ENCODE assay signal across 8 mouse cellular contexts in the genomic region with DNA sequence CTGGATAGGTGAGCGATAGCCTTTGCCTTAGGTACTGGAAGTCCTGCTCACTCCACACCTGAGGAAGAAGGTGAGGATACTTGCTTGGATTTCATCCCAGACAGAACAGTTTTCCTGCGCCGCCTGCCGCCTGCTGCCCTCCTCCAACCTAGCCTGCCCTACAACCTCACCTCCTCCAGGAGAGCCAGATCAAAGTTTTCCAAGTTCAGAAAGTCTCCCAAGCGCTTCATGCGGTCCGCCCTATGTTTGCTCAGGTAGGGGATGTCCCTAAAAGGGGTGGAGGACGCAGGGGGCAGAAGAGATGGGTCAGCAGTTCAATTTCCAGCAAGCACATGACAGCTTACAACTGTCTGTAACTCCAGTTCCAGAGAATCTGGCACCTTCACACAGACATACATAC. TPM values are rescaled to one million over a fixed set of nuclear protein-coding genes. Genes with fewer than 3 reads are reported as not detected.
A peak's percentile ranks its signal among the peaks of the same experiment; 100 is the strongest.
DNase-seq lines count a peak whose midpoint lies in the region; ATAC-seq and TF ChIP-seq lines count a peak whose summit lies in the region.

No protein-coding gene starts in this region.

- peaks cover 49% of the 10 kb centered on the region for H3K36me3 ChIP-seq in E14TG2a.4 (ENCODE audit: insufficient read depth, low read length)
- peaks cover 5% of the 10 kb centered on the region for H3K36me3 ChIP-seq in embryonic facial prominence, embryonic 11.5 days (replicated peaks; ENCODE audit: control insufficient read depth, insufficient read depth, low read depth, low read length)
- peaks cover 3% of the 10 kb centered on the region for H3K36me3 ChIP-seq in liver, embryonic 16.5 days (ENCODE audit: control insufficient read depth, insufficient read depth)

- WGBS in embryonic facial prominence, embryonic 11.5 days: 25% methylated on average over 8 of the region's 8 CpGs
- 50% methylated on average over 8 of the region's 8 CpGs for WGBS in liver, embryonic 16.5 days (ENCODE audit: insufficient replicate concordance)

- H3K27ac ChIP-seq in embryonic facial prominence, embryonic 11.5 days (replicated peaks; ENCODE audit: low read depth, low read length): no peak overlapping the region
- no peak overlapping the region for H3K27ac ChIP-seq in liver, embryonic 16.5 days (ENCODE audit: low read length)

- H3K4me3 ChIP-seq in E14TG2a.4 (replicated peaks; ENCODE audit: low read length): peak overlapping the region; percentile 87
- H3K4me3 ChIP-seq in embryonic facial prominence, embryonic 11.5 days (ENCODE audit: low read depth, low read length): peak overlapping the region; percentile 66
- peak overlapping the region; percentile 69 for H3K4me3 ChIP-seq in liver, embryonic 16.5 days (ENCODE audit: low read depth, low read length)

- DNase-seq in embryonic facial prominence, embryonic 11.5 days (ENCODE audit: low spot score): no peak
- no peak for DNase-seq in ovary, postnatal 14 days (ENCODE audit: low spot score)
- no peak for DNase-seq in gastrocnemius, postnatal 10 days
- no peak for DNase-seq in urinary bladder, postnatal 10 days (ENCODE audit: low spot score)
- no peak for DNase-seq in left cerebral cortex, adult 18-20 months (ENCODE audit: low spot score in 2 of 2)

- peak overlapping the region; percentile 98 for H3K4me2 ChIP-seq in embryonic facial prominence, embryonic 11.5 days (ENCODE audit: low read depth, low read length)
- peak overlapping the region; percentile 99 for H3K4me2 ChIP-seq in liver, embryonic 16.5 days (ENCODE audit: low read depth, low read length)

- no peaks in the 10 kb centered on the region for H3K27me3 ChIP-seq in E14TG2a.4 (ENCODE audit: insufficient read depth, low read length)
- no peaks in the 10 kb centered on the region for H3K27me3 ChIP-seq in embryonic facial prominence, embryonic 11.5 days (ENCODE audit: control insufficient read depth, insufficient read depth, low read length)
- H3K27me3 ChIP-seq in liver, embryonic 16.5 days (ENCODE audit: control insufficient read depth, insufficient read depth, low read depth, low read length): peaks cover 7% of the 10 kb centered on the region

- ATAC-seq in embryonic facial prominence, embryonic 11.5 days (replicated peaks; ENCODE audit: insufficient number of reproducible peaks, low FRiP score, low TSS enrichment, low read depth): no peak
- peak; percentile 10 for ATAC-seq in inflammation-experienced regulatory T-cells, adult 6 months
- ATAC-seq in liver, embryonic 16.5 days (ENCODE audit: low read depth): peak; percentile 42; the same call in 1 of the 2 replicates

- peak overlapping the region; percentile 79 for H3K9ac ChIP-seq in embryonic facial prominence, embryonic 11.5 days (replicated peaks; ENCODE audit: low read length)
- H3K9ac ChIP-seq in liver, embryonic 16.5 days (ENCODE audit: low read depth, low read length): peak overlapping the region; percentile 65; the same call in 1 of the 2 replicates

- peaks cover 35% of the 10 kb centered on the region for H3K4me1 ChIP-seq in E14TG2a.4 (replicated peaks; ENCODE audit: low read depth, low read length)
- no peaks in the 10 kb centered on the region; the same call in 1 of the 2 replicates for H3K4me1 ChIP-seq in embryonic facial prominence, embryonic 11.5 days (ENCODE audit: control insufficient read depth, insufficient read depth, low read length)
- H3K4me1 ChIP-seq in liver, embryonic 16.5 days (ENCODE audit: control insufficient read depth, low read depth, low read length): peaks cover 8% of the 10 kb centered on the region

- no peak for TF ChIP-seq CTCF in E14TG2a.4 (conservative IDR thresholded peaks at IDR 0.05; ENCODE audit: low read length)

- no peaks in the 10 kb centered on the region for H3K9me3 ChIP-seq in E14TG2a.4 (ENCODE audit: low read length)
- no peaks in the 10 kb centered on the region for H3K9me3 ChIP-seq in embryonic facial prominence, embryonic 11.5 days (replicated peaks; ENCODE audit: control insufficient read depth, low read length)
- no peaks in the 10 kb centered on the region for H3K9me3 ChIP-seq in liver, embryonic 16.5 days (replicated peaks; ENCODE audit: control insufficient read depth, low read length)

RNA-seq across cellular contexts. Expression of a gene that starts 0.9 kb away (rescaled TPM):
- 51.4 and 58.5 TPM in 2 replicates for polyA plus RNA-seq in embryonic facial prominence, embryonic 11.5 days (2014; fragmentation: Nextera tagmentation; extraction: Ambion mirVana)
- 10 to 100 TPM; 19.3 to 29.5 (median 27.7) TPM for polyA plus RNA-seq in inflammation-experienced regulatory T-cells, adult 6 months (2017; shearing (Covaris generic))
- polyA plus RNA-seq in liver, embryonic 16.5 days (2015; fragmentation: Nextera tagmentation; extraction: Ambion mirVana): 13.5 and 14.6 TPM in 2 replicates
- total RNA-seq in gastrocnemius, postnatal 10 days (2021): 10 to 100 TPM; 12.8 to 14.3 TPM
- total RNA-seq in left cerebral cortex, adult 18-20 months (2021): 10 to 100 TPM; 15.0 to 16.9 TPM

RNA-seq across cellular contexts. Expression of a gene that starts 0.9 kb away (rescaled TPM):
- 0.32 and 0.86 TPM in 2 replicates for polyA plus RNA-seq in embryonic facial prominence, embryonic 11.5 days (2014; fragmentation: Nextera tagmentation; extraction: Ambion mirVana)
- polyA plus RNA-seq in inflammation-experienced regulatory T-cells, adult 6 months (2017; shearing (Covaris generic)): not detected
- polyA plus RNA-seq in liver, embryonic 16.5 days (2015; fragmentation: Nextera tagmentation; extraction: Ambion mirVana): not detected in 2 replicates
- not detected for total RNA-seq in gastrocnemius, postnatal 10 days (2021)
- 1 to 10 TPM; 4.4 to 5.7 TPM for total RNA-seq in left cerebral cortex, adult 18-20 months (2021)

RNA-seq across cellular contexts. Expression of a gene that starts 13.2 kb away (rescaled TPM):
- polyA plus RNA-seq in embryonic facial prominence, embryonic 11.5 days (2014; fragmentation: Nextera tagmentation; extraction: Ambion mirVana): 29.2 and 30.4 TPM in 2 replicates
- polyA plus RNA-seq in inflammation-experienced regulatory T-cells, adult 6 months (2017; shearing (Covaris generic)): 100 to 1,000 TPM in 2 of 3 experiments, 10 to 100 TPM in 1; 84.9 to 115 (median 101) TPM
- 5.3 and 5.4 TPM in 2 replicates for polyA plus RNA-seq in liver, embryonic 16.5 days (2015; fragmentation: Nextera tagmentation; extraction: Ambion mirVana)
- total RNA-seq in gastrocnemius, postnatal 10 days (2021): 10 to 100 TPM; 17.3 to 26.9 TPM
- 10 to 100 TPM; 25.1 to 25.5 TPM for total RNA-seq in left cerebral cortex, adult 18-20 months (2021)

RNA-seq across cellular contexts. Expression of a gene that starts 29.9 kb away (rescaled TPM):
- 199 and 211 TPM in 2 replicates for polyA plus RNA-seq in embryonic facial prominence, embryonic 11.5 days (2014; fragmentation: Nextera tagmentation; extraction: Ambion mirVana)
- polyA plus RNA-seq in inflammation-experienced regulatory T-cells, adult 6 months (2017; shearing (Covaris generic)): 100 to 1,000 TPM; 202 to 255 (median 243) TPM
- polyA plus RNA-seq in liver, embryonic 16.5 days (2015; fragmentation: Nextera tagmentation; extraction: Ambion mirVana): 65.0 and 67.8 TPM in 2 replicates
- 100 to 1,000 TPM; 173 to 184 TPM for total RNA-seq in gastrocnemius, postnatal 10 days (2021)
- 10 to 100 TPM; 61.0 to 68.7 TPM for total RNA-seq in left cerebral cortex, adult 18-20 months (2021)

RNA-seq across cellular contexts. Expression of a gene that starts 39.1 kb away (rescaled TPM):
- 19.0 and 21.7 TPM in 2 replicates for polyA plus RNA-seq in embryonic facial prominence, embryonic 11.5 days (2014; fragmentation: Nextera tagmentation; extraction: Ambion mirVana)
- polyA plus RNA-seq in inflammation-experienced regulatory T-cells, adult 6 months (2017; shearing (Covaris generic)): 10 to 100 TPM; 21.3 to 33.2 (median 29.7) TPM
- 4.6 and 4.7 TPM in 2 replicates for polyA plus RNA-seq in liver, embryonic 16.5 days (2015; fragmentation: Nextera tagmentation; extraction: Ambion mirVana)
- 1 to 10 TPM; 6.0 to 8.5 TPM for total RNA-seq in gastrocnemius, postnatal 10 days (2021)
- 10 to 100 TPM; 19.1 to 19.8 TPM for total RNA-seq in left cerebral cortex, adult 18-20 months (2021)
